Comparison of ENCODE assay signal across 10 mouse cellular contexts in genomic region chr16:95093753-95094152, GRCm38 (mm10).
A peak's percentile ranks its signal among the peaks of the same experiment; 100 is the strongest.
DNase-seq lines count a peak whose midpoint lies in the region; ATAC-seq lines count a peak whose summit lies in the region.
"Had no signal": no experiment of that assay in that cellular context is flagged by ENCODE, and none has a peak within 500 bp of the region (broad histone marks: within the 10 kb centered on the region; RNA-seq: fewer than 3 reads in every experiment).

No protein-coding gene starts in this region.

- no peak overlapping the region for H3K4me3 ChIP-seq in forebrain, embryonic 11.5 days (ENCODE audit: low read depth, low read length)
- H3K4me3 ChIP-seq in forebrain, embryonic 13.5 days = no peak overlapping the region
- H3K4me3 ChIP-seq: hindbrain, embryonic 15.5 days had no signal

- no peak for ATAC-seq in forebrain, embryonic 11.5 days (replicated peaks; ENCODE audit: low FRiP score)
- no peak for ATAC-seq in forebrain, embryonic 13.5 days

- peak; percentile 65 for DNase-seq in forebrain, embryonic 11.5 days (ENCODE audit: low spot score)
- peak; percentile 4 for DNase-seq in 3134 (ENCODE audit: extremely low read depth, insufficient read length, low spot score)
- peak; percentile 22 for DNase-seq in brain, adult 2 months (ENCODE audit: low read depth, low spot score)
- DNase-seq in hindlimb bud, embryonic 11.5 days (ENCODE audit: extremely low spot score, low read depth, low spot score) = peak; percentile 60
- peak; percentile 18 for DNase-seq in lung, postnatal 36 days
- DNase-seq in frontal cortex, postnatal 36 days (ENCODE audit: low spot score in 2 of 2) = no peak
- DNase-seq in thymus, postnatal 25 days = no peak

- H3K27ac ChIP-seq in forebrain, embryonic 11.5 days (ENCODE audit: low read depth, low read length) = no peak overlapping the region
- H3K27ac ChIP-seq in forebrain, embryonic 13.5 days = no peak overlapping the region
- H3K27ac ChIP-seq: hindbrain, embryonic 15.5 days had no signal

- H3K4me2 ChIP-seq in forebrain, embryonic 11.5 days (ENCODE audit: low read depth, low read length, severe bottlenecking) = no peak overlapping the region
- H3K4me2 ChIP-seq in forebrain, embryonic 13.5 days = no peak overlapping the region
- H3K4me2 ChIP-seq: hindbrain, embryonic 15.5 days had no signal

- no peaks in the 10 kb centered on the region for H3K36me3 ChIP-seq in forebrain, embryonic 11.5 days (ENCODE audit: control insufficient read depth, insufficient read depth, low read length)
- H3K36me3 ChIP-seq in forebrain, embryonic 13.5 days (ENCODE audit: poor library complexity, severe bottlenecking) = no peaks in the 10 kb centered on the region
- H3K36me3 ChIP-seq: G1E; hindbrain, embryonic 15.5 days had no signal

- no peaks in the 10 kb centered on the region for H3K27me3 ChIP-seq in forebrain, embryonic 11.5 days (ENCODE audit: control insufficient read depth, insufficient read depth, low read length)
- H3K27me3 ChIP-seq in forebrain, embryonic 13.5 days = no peaks in the 10 kb centered on the region
- H3K27me3 ChIP-seq: hindbrain, embryonic 15.5 days had no signal

- no peaks in the 10 kb centered on the region for H3K4me1 ChIP-seq in forebrain, embryonic 11.5 days (replicated peaks; ENCODE audit: control insufficient read depth, insufficient read depth, low read length)
- H3K4me1 ChIP-seq in forebrain, embryonic 13.5 days = no peaks in the 10 kb centered on the region
- H3K4me1 ChIP-seq: hindbrain, embryonic 15.5 days had no signal

- no peaks in the 10 kb centered on the region for H3K9me3 ChIP-seq in forebrain, embryonic 11.5 days (ENCODE audit: control insufficient read depth, low read length)
- H3K9me3 ChIP-seq in forebrain, embryonic 13.5 days (replicated peaks) = no peaks in the 10 kb centered on the region
- H3K9me3 ChIP-seq: G1E; hindbrain, embryonic 15.5 days had no signal

- no peak overlapping the region for H3K9ac ChIP-seq in forebrain, embryonic 11.5 days (ENCODE audit: low read length)
- H3K9ac ChIP-seq in forebrain, embryonic 13.5 days = no peak overlapping the region
- H3K9ac ChIP-seq: hindbrain, embryonic 15.5 days had no signal

- 38% methylated on average over 10 of the region's 10 CpGs for WGBS in forebrain, embryonic 11.5 days
- WGBS in forebrain, embryonic 13.5 days = 37% methylated on average over 10 of the region's 10 CpGs

Comparison
In these comparisons a context has a peak if more than half of its experiments do, and no peak if none do; other contexts are left out.
1. DNase-seq: peak in forebrain, embryonic 11.5 days (single experiment), 3134 (single experiment), brain, adult 2 months (single experiment), hindlimb bud, embryonic 11.5 days (single experiment) and lung, postnatal 36 days (single experiment); none in frontal cortex, postnatal 36 days (0 of 2) and thymus, postnatal 25 days (single experiment).